Mouse (Mus musculus) bone marrow macrophage, adult 2 months (primary cell): ENCODE measurements around the gene Rtel1.

ENCODE experiments used
- CTCF ChIP-seq: IDR thresholded peaks from 2 replicates; pipeline ENCODE4 v1.5.1; 2012; ENCODE audit warnings: low read depth, mild to moderate bottlenecking, low read length, moderate library complexity
- POLR2A ChIP-seq: IDR thresholded peaks from 2 replicates; pipeline ENCODE4 v1.6.1; 2012; ENCODE audit warnings: mild to moderate bottlenecking, low read depth, low read length, borderline replicate concordance

DNA sequence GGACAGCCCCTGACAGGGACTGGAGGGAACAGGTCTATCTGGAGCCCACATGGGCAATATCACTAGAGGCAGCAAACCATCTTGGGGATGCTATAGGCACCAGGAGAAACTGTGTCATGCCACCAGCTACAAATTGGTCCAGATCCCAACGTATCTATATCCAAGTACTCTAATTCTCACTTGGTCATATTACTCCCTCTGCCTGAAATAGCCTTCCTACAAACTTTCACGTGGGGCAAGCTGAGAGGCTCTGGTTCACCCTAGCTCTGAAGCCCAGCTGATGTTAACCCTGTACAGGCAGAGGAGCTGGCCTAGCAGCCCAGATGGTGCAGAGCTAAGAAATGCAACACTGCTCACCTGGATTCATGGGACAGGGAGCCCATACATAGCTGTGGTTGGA, 72.0 kb downstream of the Rtel1 start:
- TF ChIP-seq CTCF (no peak), POLR2A (no peak)
